ENCODE assay signal across 22 mouse cellular contexts in the genomic region with DNA sequence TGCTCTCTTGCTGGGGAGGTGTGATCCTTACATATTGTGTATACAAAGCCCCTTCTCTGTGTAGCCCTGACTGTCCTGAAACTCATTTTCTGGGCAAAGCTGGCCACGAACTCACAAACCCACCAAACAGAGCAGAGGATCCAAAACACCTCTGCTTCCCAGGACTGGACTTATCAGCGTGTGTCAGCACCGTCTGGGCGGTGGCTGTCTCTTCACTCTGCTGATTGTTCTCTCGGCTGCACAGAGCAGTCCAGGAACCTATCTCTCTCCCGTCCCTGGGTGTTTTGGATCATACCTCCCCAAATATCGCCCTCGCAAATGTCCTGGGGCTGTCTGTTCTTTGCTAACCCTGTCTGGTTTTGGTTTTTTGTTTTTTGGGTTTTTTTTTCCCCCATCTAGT. TPM values are rescaled to one million over a fixed set of nuclear protein-coding genes. Genes with fewer than 3 reads are reported as not detected.
DNase-seq lines count a peak whose midpoint lies in the region; ATAC-seq lines count a peak whose summit lies in the region.
"Had no signal": no experiment of that assay in that cellular context is flagged by ENCODE, and none has a peak within 500 bp of the region (broad histone marks: within the 10 kb centered on the region; RNA-seq: fewer than 3 reads in every experiment).

No protein-coding gene starts in this region.

- H3K9me3 ChIP-seq in heart, embryonic 13.5 days: 0 out of 2 replicates have a peak, but pooled peaks cover 3% of the 10 kb centered on the region
- no peaks in the 10 kb centered on the region for H3K9me3 ChIP-seq in liver, embryonic 13.5 days (replicated peaks)
- H3K9me3 ChIP-seq: forebrain, embryonic 15.5 days; heart, embryonic 15.5 days; hindbrain, embryonic 10.5 days; limb, embryonic 13.5 days; lung, embryonic 15.5 days; midbrain, embryonic 12.5 days had no signal

- H3K36me3 ChIP-seq in heart, embryonic 13.5 days: no peaks in the 10 kb centered on the region
- H3K36me3 ChIP-seq in liver, embryonic 13.5 days: no peaks in the 10 kb centered on the region
- H3K36me3 ChIP-seq: forebrain, embryonic 15.5 days; heart, embryonic 15.5 days; hindbrain, embryonic 10.5 days; limb, embryonic 13.5 days; lung, embryonic 15.5 days; midbrain, embryonic 12.5 days had no signal

- 0 out of 2 replicates have a peak overlapping the region, but pooled peaks have one; percentile 40 for H3K9ac ChIP-seq in heart, embryonic 13.5 days
- H3K9ac ChIP-seq in liver, embryonic 13.5 days: peak overlapping the region; percentile 46; the same call in 1 of the 2 replicates
- H3K9ac ChIP-seq: forebrain, embryonic 15.5 days; heart, embryonic 15.5 days; limb, embryonic 13.5 days; lung, embryonic 15.5 days; midbrain, embryonic 12.5 days had no signal

- no peak overlapping the region for H3K4me2 ChIP-seq in heart, embryonic 13.5 days
- peak overlapping the region; percentile 45 for H3K4me2 ChIP-seq in liver, embryonic 13.5 days
- H3K4me2 ChIP-seq: forebrain, embryonic 15.5 days; heart, embryonic 15.5 days; limb, embryonic 13.5 days; lung, embryonic 15.5 days; midbrain, embryonic 12.5 days had no signal

- H3K27ac ChIP-seq in heart, embryonic 13.5 days (replicated peaks): no peak overlapping the region
- peak overlapping the region; percentile 74 for H3K27ac ChIP-seq in liver, embryonic 13.5 days
- H3K27ac ChIP-seq: forebrain, embryonic 15.5 days; heart, embryonic 15.5 days; hindbrain, embryonic 10.5 days; hindbrain, postnatal 0 days; kidney, postnatal 0 days; limb, embryonic 13.5 days; lung, embryonic 15.5 days; midbrain, embryonic 12.5 days had no signal

- H3K27me3 ChIP-seq in heart, embryonic 13.5 days (replicated peaks): no peaks in the 10 kb centered on the region
- H3K27me3 ChIP-seq in liver, embryonic 13.5 days: no peaks in the 10 kb centered on the region
- H3K27me3 ChIP-seq: forebrain, embryonic 15.5 days; heart, embryonic 15.5 days; limb, embryonic 13.5 days; lung, embryonic 15.5 days had no signal

- no peak overlapping the region for H3K4me3 ChIP-seq in heart, embryonic 13.5 days
- H3K4me3 ChIP-seq in liver, embryonic 13.5 days (replicated peaks): no peak overlapping the region
- H3K4me3 ChIP-seq: forebrain, embryonic 15.5 days; heart, embryonic 15.5 days; hindbrain, embryonic 10.5 days; limb, embryonic 13.5 days; lung, embryonic 15.5 days; midbrain, embryonic 12.5 days had no signal

- 32% methylated on average over 8 of the region's 8 CpGs for WGBS in heart, embryonic 13.5 days
- 11% methylated on average over 8 of the region's 8 CpGs for WGBS in liver, embryonic 13.5 days (ENCODE audit: insufficient replicate concordance)

- H3K4me1 ChIP-seq in heart, embryonic 13.5 days: peaks cover 15% of the 10 kb centered on the region; the same call in 1 of the 2 replicates
- peaks cover 29% of the 10 kb centered on the region for H3K4me1 ChIP-seq in liver, embryonic 13.5 days (replicated peaks)
- H3K4me1 ChIP-seq: forebrain, embryonic 15.5 days; heart, embryonic 15.5 days; limb, embryonic 13.5 days; lung, embryonic 15.5 days; midbrain, embryonic 12.5 days had no signal

- DNase-seq in heart, adult 8-10 months (ENCODE audit: low spot score): no peak
- DNase-seq in c-Kit-positive CD71-positive TER-119-positive erythroid progenitor cells, embryonic 14.5 days (ENCODE audit: low spot score): peak; percentile 76
- DNase-seq in liver, embryonic 13.5 days: peak; percentile 76
- DNase-seq in kidney, adult 9 months: no peak
- DNase-seq in gastrocnemius, postnatal 25 days: no peak
- DNase-seq: adrenal gland, adult 2 months; B cell, adult 2 months; cerebellum, postnatal 10 days; lung, postnatal 4 days; thymus, adult 18-20 months; thymus, postnatal 4 days had no signal

- no peak for ATAC-seq in heart, embryonic 13.5 days (ENCODE audit: extremely low read depth, insufficient number of reproducible peaks, low FRiP score, low TSS enrichment)
- peak; percentile 97 for ATAC-seq in liver, embryonic 13.5 days (ENCODE audit: low read depth)
- ATAC-seq in monocyte, adult 5-6 weeks (replicated peaks; ENCODE audit: insufficient number of reproducible peaks, low FRiP score, low TSS enrichment, poor library complexity, severe bottlenecking): no peak
- ATAC-seq: forebrain, embryonic 15.5 days; hindbrain, postnatal 0 days; intestine, postnatal 0 days had no signal

RNA-seq across cellular contexts. Expression of a gene that starts 15.4 kb away (rescaled TPM):
- 5.3 and 6.3 TPM in 2 replicates for polyA plus RNA-seq in heart, embryonic 13.5 days (2015; fragmentation: Nextera tagmentation; extraction: Ambion mirVana)
- 10 to 100 TPM; 22.6 to 26.7 (median 25.3) TPM for total RNA-seq in heart, adult 8-10 months (2022)
- 1.2 and 1.3 TPM in 2 replicates for polyA plus RNA-seq in liver, embryonic 13.5 days (2015; fragmentation: Nextera tagmentation; extraction: Ambion mirVana)
- 12.8 to 13.9 TPM (median 13.3 TPM) in 3 replicates for total RNA-seq in monocyte, adult 5-6 weeks (2017)
- total RNA-seq in gastrocnemius, postnatal 25 days (2021): 1 to 10 TPM; 4.1 to 5.1 TPM

RNA-seq across cellular contexts. Expression of a gene that starts 48.3 kb away (rescaled TPM):
- polyA plus RNA-seq in heart, embryonic 13.5 days (2015; fragmentation: Nextera tagmentation; extraction: Ambion mirVana): 12.2 and 13.5 TPM in 2 replicates
- 10 to 100 TPM; 12.1 to 15.3 (median 13.0) TPM for total RNA-seq in heart, adult 8-10 months (2022)
- 20.3 and 23.1 TPM in 2 replicates for polyA plus RNA-seq in liver, embryonic 13.5 days (2015; fragmentation: Nextera tagmentation; extraction: Ambion mirVana)
- total RNA-seq in monocyte, adult 5-6 weeks (2017): 32.2 to 42.1 TPM (median 33.3 TPM) in 3 replicates
- total RNA-seq in gastrocnemius, postnatal 25 days (2021): 1 to 10 TPM; 3.2 to 5.0 TPM

Comparison
In these comparisons a context has a peak if more than half of its experiments do, and no peak if none do; other contexts are left out.
1. DNase-seq: peak in c-Kit-positive CD71-positive TER-119-positive erythroid progenitor cells, embryonic 14.5 days (single experiment) and liver, embryonic 13.5 days (single experiment); none in heart, adult 8-10 months (single experiment), kidney, adult 9 months (single experiment) and gastrocnemius, postnatal 25 days (single experiment).